Mouse (Mus musculus): ENCODE measurements at regions not wholly inside any gene's neighbourhood (a gene's known extent, or its start where the extent isn't known, plus 50 kb on each side); places are given as distances from the start of the nearest gene placed in this dataset.

- DNase-seq (ENCODE audit: low spot score): peak; percentile 39
- ATAC-seq (ENCODE audit: low FRiP score): 0 out of 2 replicates have a peak, but pooled peaks have one; percentile 25
Observed at GRCm38 (mm10) chr11:112657410-112658159, 124.4 kb upstream of the Sox9 start.

GRCm38 (mm10) chr11:112659911-112660310 is 122.1 kb upstream of the Sox9 start:
- Histone ChIP-seq H3K9me3 (ENCODE audit: control insufficient read depth, low read length) (no peaks in the 10 kb centered on the region), H3K27ac (ENCODE audit: low read depth, low read length) (no peak overlapping the region), H3K4me1 (replicated peaks; ENCODE audit: control insufficient read depth, insufficient read depth, low read length) (no peaks in the 10 kb centered on the region), H3K36me3 (ENCODE audit: control insufficient read depth, insufficient read depth, low read length) (no peaks in the 10 kb centered on the region), H3K9ac (ENCODE audit: low read depth, low read length) (no peak overlapping the region), H3K4me3 (ENCODE audit: low read depth, low read length) (no peak overlapping the region), H3K4me2 (replicated peaks; ENCODE audit: low read depth, low read length) (no peak overlapping the region), H3K27me3 (ENCODE audit: control insufficient read depth, insufficient read depth, low read length) (no peaks in the 10 kb centered on the region)
- WGBS: 82% methylated on average over 3 of the region's 3 CpGs
- no peak for DNase-seq (ENCODE audit: low spot score)
- ATAC-seq (ENCODE audit: low FRiP score): no peak

More at GRCm38 (mm10) chr11:112657410-112658159, 124.4 kb upstream of the Sox9 start:
- WGBS: 39% methylated on average over 11 of the region's 11 CpGs
- Histone ChIP-seq H3K9ac (ENCODE audit: low read depth, low read length) (no peak overlapping the region), H3K36me3 (ENCODE audit: control insufficient read depth, insufficient read depth, low read length) (no peaks in the 10 kb centered on the region), H3K4me3 (ENCODE audit: low read depth, low read length) (no peak overlapping the region), H3K27ac (ENCODE audit: low read depth, low read length) (0 out of 2 replicates have a peak overlapping the region, but pooled peaks have one; percentile 14), H3K4me2 (replicated peaks; ENCODE audit: low read depth, low read length) (no peak overlapping the region), H3K4me1 (replicated peaks; ENCODE audit: control insufficient read depth, insufficient read depth, low read length) (no peaks in the 10 kb centered on the region), H3K9me3 (ENCODE audit: control insufficient read depth, low read length) (no peaks in the 10 kb centered on the region), H3K27me3 (ENCODE audit: control insufficient read depth, insufficient read depth, low read length) (no peaks in the 10 kb centered on the region)

GRCm38 (mm10) chr11:112661426-112661825 is 120.6 kb upstream of the Sox9 start:
- H3K27me3 ChIP-seq (ENCODE audit: control insufficient read depth, insufficient read depth, low read length): no peaks in the 10 kb centered on the region
- WGBS: 93% methylated on average over 7 of the region's 7 CpGs
- no peak overlapping the region for H3K4me3 ChIP-seq (ENCODE audit: low read depth, low read length)
- ATAC-seq (ENCODE audit: low FRiP score) (no peak), DNase-seq (ENCODE audit: low spot score) (no peak)
- H3K36me3 ChIP-seq (ENCODE audit: control insufficient read depth, insufficient read depth, low read length): no peaks in the 10 kb centered on the region
- H3K4me2 ChIP-seq (replicated peaks; ENCODE audit: low read depth, low read length): no peak overlapping the region
- no peak overlapping the region for H3K9ac ChIP-seq (ENCODE audit: low read depth, low read length)
- H3K27ac ChIP-seq (ENCODE audit: low read depth, low read length): no peak overlapping the region
- no peaks in the 10 kb centered on the region for H3K4me1 ChIP-seq (replicated peaks; ENCODE audit: control insufficient read depth, insufficient read depth, low read length)
- no peaks in the 10 kb centered on the region for H3K9me3 ChIP-seq (ENCODE audit: control insufficient read depth, low read length)

GRCm38 (mm10) chr11:112667311-112667710 is 114.7 kb upstream of the Sox9 start:
- no peak overlapping the region for H3K4me3 ChIP-seq (ENCODE audit: low read depth, low read length)
- DNase-seq (ENCODE audit: low spot score) (no peak), ATAC-seq (ENCODE audit: low FRiP score) (no peak)
- H3K9me3 ChIP-seq (ENCODE audit: control insufficient read depth, low read length): no peaks in the 10 kb centered on the region
- no peak overlapping the region for H3K9ac ChIP-seq (ENCODE audit: low read depth, low read length)
- H3K27ac ChIP-seq (ENCODE audit: low read depth, low read length): no peak overlapping the region
- H3K4me1 ChIP-seq (replicated peaks; ENCODE audit: control insufficient read depth, insufficient read depth, low read length): no peaks in the 10 kb centered on the region
- WGBS: 75% methylated on average over 7 of the region's 7 CpGs
- no peaks in the 10 kb centered on the region for H3K36me3 ChIP-seq (ENCODE audit: control insufficient read depth, insufficient read depth, low read length)
- no peak overlapping the region for H3K4me2 ChIP-seq (replicated peaks; ENCODE audit: low read depth, low read length)
- no peaks in the 10 kb centered on the region for H3K27me3 ChIP-seq (ENCODE audit: control insufficient read depth, insufficient read depth, low read length)

GRCm38 (mm10) chr11:112672086-112672485 is 109.9 kb upstream of the Sox9 start:
- no peaks in the 10 kb centered on the region for H3K9me3 ChIP-seq (ENCODE audit: control insufficient read depth, low read length)
- no peak for ATAC-seq (ENCODE audit: low FRiP score)
- no peak overlapping the region for H3K27ac ChIP-seq (ENCODE audit: low read depth, low read length)
- WGBS: 87% methylated on average over 4 of the region's 4 CpGs
- no peaks in the 10 kb centered on the region for H3K4me1 ChIP-seq (replicated peaks; ENCODE audit: control insufficient read depth, insufficient read depth, low read length)
- H3K4me2 ChIP-seq (replicated peaks; ENCODE audit: low read depth, low read length): no peak overlapping the region
- DNase-seq (ENCODE audit: low spot score): no peak
- no peaks in the 10 kb centered on the region for H3K27me3 ChIP-seq (ENCODE audit: control insufficient read depth, insufficient read depth, low read length)
- no peaks in the 10 kb centered on the region for H3K36me3 ChIP-seq (ENCODE audit: control insufficient read depth, insufficient read depth, low read length)
- no peak overlapping the region for H3K9ac ChIP-seq (ENCODE audit: low read depth, low read length)
- no peak overlapping the region for H3K4me3 ChIP-seq (ENCODE audit: low read depth, low read length)

- no peak overlapping the region for H3K4me2 ChIP-seq (replicated peaks; ENCODE audit: low read depth, low read length)
- no peaks in the 10 kb centered on the region for H3K4me1 ChIP-seq (replicated peaks; ENCODE audit: control insufficient read depth, insufficient read depth, low read length)
- H3K27ac ChIP-seq (ENCODE audit: low read depth, low read length): no peak overlapping the region
- no peaks in the 10 kb centered on the region for H3K36me3 ChIP-seq (ENCODE audit: control insufficient read depth, insufficient read depth, low read length)
- H3K27me3 ChIP-seq (ENCODE audit: control insufficient read depth, insufficient read depth, low read length): no peaks in the 10 kb centered on the region
- H3K4me3 ChIP-seq (ENCODE audit: low read depth, low read length): no peak overlapping the region
- DNase-seq (ENCODE audit: low spot score) (no peak), ATAC-seq (ENCODE audit: low FRiP score) (no peak)
- no peaks in the 10 kb centered on the region for H3K9me3 ChIP-seq (ENCODE audit: control insufficient read depth, low read length)
- H3K9ac ChIP-seq (ENCODE audit: low read depth, low read length): no peak overlapping the region
- WGBS: 87% methylated on average over 4 of the region's 4 CpGs
Observed at GRCm38 (mm10) chr11:112690047-112690446, 92.0 kb upstream of the Sox9 start.

GRCm38 (mm10) chr11:112706091-112706490 is 75.9 kb upstream of the Sox9 start:
- no peaks in the 10 kb centered on the region for H3K4me1 ChIP-seq (replicated peaks; ENCODE audit: control insufficient read depth, insufficient read depth, low read length)
- 86% methylated on average over 10 of the region's 10 CpGs for WGBS
- no peak for DNase-seq (ENCODE audit: low spot score)
- H3K36me3 ChIP-seq (ENCODE audit: control insufficient read depth, insufficient read depth, low read length): no peaks in the 10 kb centered on the region
- no peak overlapping the region for H3K9ac ChIP-seq (ENCODE audit: low read depth, low read length)
- no peak overlapping the region for H3K27ac ChIP-seq (ENCODE audit: low read depth, low read length)
- no peaks in the 10 kb centered on the region for H3K9me3 ChIP-seq (ENCODE audit: control insufficient read depth, low read length)
- ATAC-seq (ENCODE audit: low FRiP score): no peak
- H3K4me3 ChIP-seq (ENCODE audit: low read depth, low read length): no peak overlapping the region
- H3K4me2 ChIP-seq (replicated peaks; ENCODE audit: low read depth, low read length): no peak overlapping the region
- H3K27me3 ChIP-seq (ENCODE audit: control insufficient read depth, insufficient read depth, low read length): no peaks in the 10 kb centered on the region

GRCm38 (mm10) chr11:112708119-112708730 is 73.8 kb upstream of the Sox9 start:
- Histone ChIP-seq H3K4me2 (replicated peaks; ENCODE audit: low read depth, low read length) (no peak overlapping the region), H3K4me1 (replicated peaks; ENCODE audit: control insufficient read depth, insufficient read depth, low read length) (no peaks in the 10 kb centered on the region), H3K36me3 (ENCODE audit: control insufficient read depth, insufficient read depth, low read length) (no peaks in the 10 kb centered on the region), H3K9ac (ENCODE audit: low read depth, low read length) (no peak overlapping the region), H3K9me3 (ENCODE audit: control insufficient read depth, low read length) (no peaks in the 10 kb centered on the region), H3K27me3 (ENCODE audit: control insufficient read depth, insufficient read depth, low read length) (no peaks in the 10 kb centered on the region), H3K27ac (ENCODE audit: low read depth, low read length) (no peak overlapping the region), H3K4me3 (ENCODE audit: low read depth, low read length) (no peak overlapping the region)
- no peak for ATAC-seq (ENCODE audit: low FRiP score)
- no peak for DNase-seq (ENCODE audit: low spot score)
- 63% methylated on average over 11 of the region's 11 CpGs for whole genome bisulfite sequencing

GRCm38 (mm10) chr11:112711656-112712055 is 70.4 kb upstream of the Sox9 start:
- Histone ChIP-seq H3K4me3 (ENCODE audit: low read depth, low read length) (no peak overlapping the region), H3K27ac (ENCODE audit: low read depth, low read length) (no peak overlapping the region), H3K9ac (ENCODE audit: low read depth, low read length) (no peak overlapping the region), H3K4me1 (replicated peaks; ENCODE audit: control insufficient read depth, insufficient read depth, low read length) (no peaks in the 10 kb centered on the region), H3K9me3 (ENCODE audit: control insufficient read depth, low read length) (no peaks in the 10 kb centered on the region), H3K4me2 (replicated peaks; ENCODE audit: low read depth, low read length) (no peak overlapping the region), H3K27me3 (ENCODE audit: control insufficient read depth, insufficient read depth, low read length) (no peaks in the 10 kb centered on the region), H3K36me3 (ENCODE audit: control insufficient read depth, insufficient read depth, low read length) (no peaks in the 10 kb centered on the region)
- ATAC-seq (ENCODE audit: low FRiP score) (no peak), DNase-seq (ENCODE audit: low spot score) (no peak)
- 69% methylated on average over 5 of the region's 5 CpGs for WGBS

Data from hindbrain, embryonic 11.5 days (tissue).